Mouse (Mus musculus): ENCODE measurements at regions not wholly inside any gene's neighbourhood (a gene's known extent, or its start where the extent isn't known, plus 50 kb on each side); places are given as distances from the start of the nearest gene placed in this dataset.

DNA sequence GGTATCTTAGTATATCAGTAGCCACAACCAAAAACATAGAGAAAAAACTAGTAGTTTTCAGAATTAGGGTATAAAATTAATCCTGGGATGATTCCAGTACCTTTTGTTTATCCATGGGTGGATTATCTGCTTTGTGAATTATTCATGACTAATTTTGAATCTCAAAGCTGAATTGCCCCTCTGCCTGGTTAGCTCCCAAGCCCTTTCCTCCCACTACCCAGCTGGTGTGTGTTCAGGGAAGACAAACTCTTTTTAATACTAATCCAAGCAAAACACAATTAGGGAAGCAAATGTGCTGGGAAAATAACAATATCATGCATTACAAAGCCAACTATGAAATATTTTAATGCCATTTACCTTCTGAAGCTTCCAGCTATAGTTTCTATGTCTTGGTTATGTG is 347.4 kb downstream of the Gm43517 start:
- Histone ChIP-seq H3K36me3 (ENCODE audit: control insufficient read depth, insufficient read depth, low read length) (no peaks in the 10 kb centered on the region), H3K9me3 (ENCODE audit: control insufficient read depth, low read length) (no peaks in the 10 kb centered on the region), H3K27ac (ENCODE audit: low read length) (no peak overlapping the region), H3K4me1 (replicated peaks; ENCODE audit: control insufficient read depth, insufficient read depth, low read length) (no peaks in the 10 kb centered on the region), H3K27me3 (ENCODE audit: control insufficient read depth, insufficient read depth, low read depth, low read length) (no peaks in the 10 kb centered on the region), H3K4me3 (ENCODE audit: low read length) (no peak overlapping the region), H3K9ac (ENCODE audit: low read length) (no peak overlapping the region), H3K4me2 (ENCODE audit: low read depth, low read length) (no peak overlapping the region)
- ATAC-seq (ENCODE audit: low read depth) = no peak

DNA sequence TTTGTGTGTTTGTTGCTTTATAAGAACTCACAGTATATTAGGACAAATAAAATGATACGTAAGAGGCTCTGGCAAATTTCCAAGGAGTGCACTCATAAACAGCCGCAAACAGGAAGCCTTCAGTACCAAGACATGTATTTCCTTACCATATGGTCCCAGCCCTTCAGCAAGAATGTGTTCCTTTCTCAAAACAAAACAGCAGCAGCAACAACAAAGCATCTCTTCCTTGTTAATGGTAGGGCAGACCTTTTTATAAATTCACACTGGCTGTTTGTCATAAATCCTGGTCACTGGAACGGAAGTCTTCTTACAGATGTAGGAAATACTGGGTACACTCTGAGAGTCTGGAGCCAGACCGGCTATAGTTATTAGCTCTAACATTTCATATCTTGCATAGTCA is 352.1 kb downstream of the Gm43517 start:
- 36% methylated on average over 4 of the region's 4 CpGs for WGBS
- H3K27me3 ChIP-seq (ENCODE audit: control insufficient read depth, insufficient read depth, low read depth, low read length) = no peaks in the 10 kb centered on the region
- no peak overlapping the region for H3K4me3 ChIP-seq (ENCODE audit: low read length)
- no peak overlapping the region for H3K9ac ChIP-seq (ENCODE audit: low read length)
- peak; percentile 78 for ATAC-seq (ENCODE audit: low read depth)
- H3K9me3 ChIP-seq (ENCODE audit: control insufficient read depth, low read length) = no peaks in the 10 kb centered on the region
- H3K4me1 ChIP-seq (replicated peaks; ENCODE audit: control insufficient read depth, insufficient read depth, low read length) = no peaks in the 10 kb centered on the region
- H3K36me3 ChIP-seq (ENCODE audit: control insufficient read depth, insufficient read depth, low read length) = no peaks in the 10 kb centered on the region
- no peak overlapping the region for H3K4me2 ChIP-seq (ENCODE audit: low read depth, low read length)
- no peak overlapping the region for H3K27ac ChIP-seq (ENCODE audit: low read length)

DNA sequence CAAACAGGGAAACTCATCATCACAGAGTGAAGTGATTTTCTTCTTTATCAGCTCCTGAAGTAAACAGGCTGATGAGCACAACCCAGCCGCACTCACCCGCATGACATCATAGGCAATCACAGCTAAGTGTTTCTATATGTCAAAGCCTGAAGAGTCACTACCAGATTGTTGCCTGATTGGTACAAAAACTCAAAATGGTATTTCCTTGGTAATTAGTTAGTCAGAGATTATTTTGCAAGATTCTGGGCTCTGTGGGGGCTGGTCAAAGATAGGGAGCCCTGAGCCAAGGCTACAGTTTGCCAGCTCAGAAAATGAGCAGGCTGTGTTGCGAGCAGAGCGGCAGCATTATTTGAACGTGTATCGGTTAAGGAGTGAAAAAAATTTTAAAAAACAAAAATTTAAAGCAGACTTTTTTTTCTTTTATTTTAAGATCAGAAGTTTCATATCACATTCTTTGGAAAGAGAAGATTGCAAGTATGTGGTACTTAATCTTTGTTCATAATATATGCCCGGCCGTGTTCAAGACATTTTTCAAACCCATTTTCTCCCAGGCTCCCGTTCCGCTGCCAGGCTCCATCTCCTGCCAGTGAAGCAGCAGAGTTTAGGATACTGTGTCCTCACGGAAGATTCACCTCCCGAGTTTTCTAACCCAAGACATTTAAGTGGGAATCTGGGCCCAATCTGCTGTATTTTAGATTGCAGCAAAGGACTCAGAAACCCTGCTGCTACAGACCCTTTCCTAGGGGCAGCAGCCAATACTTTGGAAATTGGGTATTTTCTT is 355.2 kb downstream of the Gm43517 start:
- Histone ChIP-seq H3K36me3 (ENCODE audit: control insufficient read depth, insufficient read depth, low read length) (no peaks in the 10 kb centered on the region), H3K9me3 (ENCODE audit: control insufficient read depth, low read length) (no peaks in the 10 kb centered on the region), H3K9ac (ENCODE audit: low read length) (no peak overlapping the region), H3K27me3 (ENCODE audit: control insufficient read depth, insufficient read depth, low read depth, low read length) (no peaks in the 10 kb centered on the region), H3K4me2 (ENCODE audit: low read depth, low read length) (no peak overlapping the region), H3K4me3 (ENCODE audit: low read length) (no peak overlapping the region), H3K4me1 (replicated peaks; ENCODE audit: control insufficient read depth, insufficient read depth, low read length) (no peaks in the 10 kb centered on the region), H3K27ac (ENCODE audit: low read length) (no peak overlapping the region)
- WGBS = 52% methylated on average over 12 of the region's 12 CpGs
- ATAC-seq (ENCODE audit: low read depth) = no peak

DNA sequence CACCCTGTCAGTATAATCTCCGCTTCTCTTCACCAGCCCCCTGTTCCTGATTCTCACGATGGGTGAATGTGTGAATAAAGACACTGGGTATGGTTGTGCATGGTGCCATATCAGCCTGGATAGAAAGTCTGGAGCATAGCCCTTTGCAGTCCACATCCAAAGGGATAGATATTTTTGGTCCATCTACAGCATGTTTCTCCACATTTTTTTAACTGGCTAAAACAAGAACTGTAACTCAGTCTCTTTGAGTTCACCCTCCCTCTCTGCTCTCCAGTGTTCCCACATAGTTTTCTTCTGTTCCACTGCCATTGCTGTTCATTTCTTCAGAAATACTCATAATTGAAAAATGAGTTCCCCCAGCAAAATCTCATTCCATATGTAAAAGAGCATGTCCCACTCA is 358.4 kb downstream of the Gm43517 start:
- Histone ChIP-seq H3K27me3 (ENCODE audit: control insufficient read depth, insufficient read depth, low read depth, low read length) (no peaks in the 10 kb centered on the region), H3K4me2 (ENCODE audit: low read depth, low read length) (no peak overlapping the region), H3K27ac (ENCODE audit: low read length) (no peak overlapping the region), H3K9ac (ENCODE audit: low read length) (no peak overlapping the region), H3K4me1 (replicated peaks; ENCODE audit: control insufficient read depth, insufficient read depth, low read length) (no peaks in the 10 kb centered on the region), H3K36me3 (ENCODE audit: control insufficient read depth, insufficient read depth, low read length) (no peaks in the 10 kb centered on the region), H3K9me3 (ENCODE audit: control insufficient read depth, low read length) (no peaks in the 10 kb centered on the region), H3K4me3 (ENCODE audit: low read length) (no peak overlapping the region)
- ATAC-seq (ENCODE audit: low read depth) = no peak
- WGBS = 73% methylated on average over 2 of the region's 2 CpGs

DNA sequence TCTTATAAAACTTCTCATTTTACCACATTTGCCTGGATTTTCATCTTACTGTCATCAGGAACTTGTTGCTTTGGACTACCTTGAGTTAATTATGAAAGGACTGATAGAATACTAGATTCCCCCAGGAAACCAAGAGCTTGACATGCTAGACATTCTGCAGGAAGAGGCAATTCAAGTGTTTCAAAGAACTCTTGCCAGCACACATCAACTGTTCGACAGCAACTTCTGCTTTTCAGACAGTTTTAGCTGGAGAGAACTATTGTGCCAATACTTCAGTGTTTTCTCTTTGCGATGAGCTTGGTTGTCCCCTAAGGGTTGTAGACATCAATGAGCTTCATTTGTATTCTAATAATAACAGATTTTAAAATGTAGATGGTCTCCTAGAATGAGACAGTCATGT is 362.1 kb downstream of the Gm43517 start:
- H3K9ac ChIP-seq (ENCODE audit: low read length) = no peak overlapping the region
- no peak for ATAC-seq (ENCODE audit: low read depth)
- no peaks in the 10 kb centered on the region for H3K9me3 ChIP-seq (ENCODE audit: control insufficient read depth, low read length)
- no peak overlapping the region for H3K4me3 ChIP-seq (ENCODE audit: low read length)
- H3K27ac ChIP-seq (ENCODE audit: low read length) = no peak overlapping the region
- H3K36me3 ChIP-seq (ENCODE audit: control insufficient read depth, insufficient read depth, low read length) = no peaks in the 10 kb centered on the region
- no peaks in the 10 kb centered on the region for H3K27me3 ChIP-seq (ENCODE audit: control insufficient read depth, insufficient read depth, low read depth, low read length)
- H3K4me1 ChIP-seq (replicated peaks; ENCODE audit: control insufficient read depth, insufficient read depth, low read length) = no peaks in the 10 kb centered on the region
- 77% methylated on average over 2 of the region's 2 CpGs for WGBS
- no peak overlapping the region for H3K4me2 ChIP-seq (ENCODE audit: low read depth, low read length)

DNA sequence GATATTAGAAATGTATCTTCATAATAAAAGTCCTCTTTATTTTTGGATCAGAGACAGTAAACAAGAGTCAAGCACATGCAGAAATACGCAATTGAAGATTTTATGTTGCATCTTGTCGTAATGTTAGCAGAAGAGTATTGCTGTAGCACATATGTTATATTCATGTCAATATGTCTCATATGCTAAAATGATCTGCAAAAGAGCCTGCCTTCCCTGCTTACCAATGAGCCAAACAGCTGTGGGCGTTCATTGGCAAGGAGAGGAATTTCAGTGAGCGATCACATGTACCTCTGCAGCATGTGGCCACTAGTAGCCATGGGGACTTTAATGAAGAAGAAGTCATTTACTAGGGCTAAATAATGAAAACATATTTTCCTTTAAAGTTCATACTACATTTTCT is 373.4 kb downstream of the Gm43517 start:
- Histone ChIP-seq H3K36me3 (ENCODE audit: control insufficient read depth, insufficient read depth, low read length) (no peaks in the 10 kb centered on the region), H3K4me3 (ENCODE audit: low read length) (no peak overlapping the region), H3K27me3 (ENCODE audit: control insufficient read depth, insufficient read depth, low read depth, low read length) (no peaks in the 10 kb centered on the region), H3K4me1 (replicated peaks; ENCODE audit: control insufficient read depth, insufficient read depth, low read length) (no peaks in the 10 kb centered on the region), H3K4me2 (ENCODE audit: low read depth, low read length) (no peak overlapping the region), H3K9me3 (ENCODE audit: control insufficient read depth, low read length) (no peaks in the 10 kb centered on the region), H3K9ac (ENCODE audit: low read length) (no peak overlapping the region), H3K27ac (ENCODE audit: low read length) (no peak overlapping the region)
- WGBS = 76% methylated on average over 4 of the region's 4 CpGs
- no peak for ATAC-seq (ENCODE audit: low read depth)

DNA sequence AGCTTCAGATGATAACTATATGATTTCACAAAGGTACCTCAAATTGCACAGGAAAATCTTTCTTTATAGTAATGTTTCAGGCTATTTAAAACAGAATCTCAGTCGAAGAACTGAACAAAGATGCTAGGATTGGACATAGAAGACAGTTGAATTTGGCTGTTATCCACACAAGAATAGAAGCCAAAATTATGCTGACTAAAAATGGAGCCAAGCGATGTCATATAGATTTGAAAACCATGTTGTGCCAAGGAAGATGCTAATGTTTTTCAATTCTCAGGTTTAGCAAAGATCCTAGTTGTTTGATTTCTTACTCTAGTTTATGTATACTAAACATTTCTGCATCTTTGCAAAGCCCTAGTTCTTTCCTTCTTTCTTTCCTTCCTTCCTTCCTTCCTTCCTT is 379.6 kb downstream of the Gm43517 start:
- H3K9me3 ChIP-seq (ENCODE audit: control insufficient read depth, low read length) = no peaks in the 10 kb centered on the region
- H3K27ac ChIP-seq (ENCODE audit: low read length) = no peak overlapping the region
- WGBS = 72% methylated on average over 2 of the region's 2 CpGs
- no peaks in the 10 kb centered on the region for H3K4me1 ChIP-seq (replicated peaks; ENCODE audit: control insufficient read depth, insufficient read depth, low read length)
- no peak for ATAC-seq (ENCODE audit: low read depth)
- no peaks in the 10 kb centered on the region for H3K36me3 ChIP-seq (ENCODE audit: control insufficient read depth, insufficient read depth, low read length)
- no peak overlapping the region for H3K4me3 ChIP-seq (ENCODE audit: low read length)
- no peaks in the 10 kb centered on the region for H3K27me3 ChIP-seq (ENCODE audit: control insufficient read depth, insufficient read depth, low read depth, low read length)
- no peak overlapping the region for H3K9ac ChIP-seq (ENCODE audit: low read length)
- no peak overlapping the region for H3K4me2 ChIP-seq (ENCODE audit: low read depth, low read length)

DNA sequence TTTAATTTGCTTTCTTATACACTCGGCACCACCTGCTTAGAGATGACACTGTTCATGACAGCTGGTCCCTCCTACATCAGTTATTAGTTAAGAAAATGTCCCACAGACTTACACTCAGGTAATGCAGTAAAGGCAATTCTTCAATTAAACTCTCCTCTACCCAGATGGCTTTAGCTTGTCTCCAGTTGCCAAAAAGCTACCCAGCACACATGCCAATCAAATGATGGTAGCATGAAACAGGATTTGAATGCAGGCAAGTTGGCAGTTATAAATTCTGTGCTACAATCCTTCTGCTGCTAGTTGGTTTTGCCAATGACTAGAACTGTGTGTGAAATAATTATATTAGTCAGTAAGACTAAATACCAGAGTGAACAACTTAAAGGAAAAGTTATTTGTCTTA is 423.4 kb downstream of the Gm43517 start:
- Histone ChIP-seq H3K9ac (ENCODE audit: low read length) (no peak overlapping the region), H3K4me3 (ENCODE audit: low read length) (no peak overlapping the region), H3K4me1 (replicated peaks; ENCODE audit: control insufficient read depth, insufficient read depth, low read length) (no peaks in the 10 kb centered on the region), H3K27me3 (ENCODE audit: control insufficient read depth, insufficient read depth, low read depth, low read length) (no peaks in the 10 kb centered on the region), H3K4me2 (ENCODE audit: low read depth, low read length) (no peak overlapping the region), H3K27ac (ENCODE audit: low read length) (no peak overlapping the region), H3K36me3 (ENCODE audit: control insufficient read depth, insufficient read depth, low read length) (no peaks in the 10 kb centered on the region), H3K9me3 (ENCODE audit: control insufficient read depth, low read length) (no peaks in the 10 kb centered on the region)
- no peak for ATAC-seq (ENCODE audit: low read depth)
- WGBS = 83% methylated on average over 1 of the region's 1 CpGs

DNA sequence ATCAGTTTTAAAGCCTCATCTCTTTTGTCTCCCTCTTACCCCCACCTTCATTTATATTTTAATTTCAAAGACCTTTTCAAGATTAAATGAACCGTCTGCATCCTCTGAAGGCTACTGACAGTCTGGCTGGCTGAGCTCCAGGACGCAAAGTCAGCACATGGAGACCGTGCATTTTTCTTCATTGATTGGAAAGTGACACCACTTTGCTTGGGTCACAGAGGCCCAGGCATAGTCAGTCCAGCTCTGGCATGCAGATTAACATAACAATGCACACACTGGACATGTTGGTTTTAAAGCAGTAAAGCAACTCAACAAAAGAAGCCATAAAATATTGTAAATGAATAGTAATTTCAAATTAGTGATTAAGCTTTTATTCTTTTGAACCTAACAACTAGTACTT is 429.7 kb downstream of the Gm43517 start:
- Histone ChIP-seq H3K36me3 (ENCODE audit: control insufficient read depth, insufficient read depth, low read length) (no peaks in the 10 kb centered on the region), H3K4me3 (ENCODE audit: low read length) (no peak overlapping the region), H3K27me3 (ENCODE audit: control insufficient read depth, insufficient read depth, low read depth, low read length) (no peaks in the 10 kb centered on the region), H3K9me3 (ENCODE audit: control insufficient read depth, low read length) (no peaks in the 10 kb centered on the region), H3K27ac (ENCODE audit: low read length) (no peak overlapping the region), H3K9ac (ENCODE audit: low read length) (no peak overlapping the region), H3K4me1 (replicated peaks; ENCODE audit: control insufficient read depth, insufficient read depth, low read length) (no peaks in the 10 kb centered on the region), H3K4me2 (ENCODE audit: low read depth, low read length) (no peak overlapping the region)
- WGBS = 49% methylated on average over 3 of the region's 3 CpGs
- no peak for ATAC-seq (ENCODE audit: low read depth)

DNA sequence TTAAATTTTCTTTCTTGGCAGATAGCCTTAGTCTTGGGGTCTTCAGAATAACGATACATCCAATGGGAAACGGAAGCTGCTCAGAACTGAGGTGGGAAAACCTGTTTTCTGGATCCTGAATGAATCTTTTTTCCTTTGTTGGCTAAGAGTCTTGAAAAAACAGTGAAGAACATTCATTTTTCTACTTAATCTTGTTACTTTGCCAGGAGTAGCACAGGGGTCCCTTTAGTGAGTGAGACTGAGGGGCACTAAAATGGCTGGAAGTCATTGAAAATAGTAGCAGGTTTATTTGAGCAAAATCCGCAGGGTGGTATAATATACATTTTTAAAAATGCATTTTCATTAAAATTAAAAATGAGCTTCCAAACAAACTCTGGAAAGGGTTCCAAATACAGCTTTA is 442.8 kb downstream of the Gm43517 start:
- Histone ChIP-seq H3K4me3 (ENCODE audit: low read length) (no peak overlapping the region), H3K27ac (ENCODE audit: low read length) (no peak overlapping the region), H3K27me3 (ENCODE audit: control insufficient read depth, insufficient read depth, low read depth, low read length) (no peaks in the 10 kb centered on the region), H3K9ac (ENCODE audit: low read length) (no peak overlapping the region), H3K36me3 (ENCODE audit: control insufficient read depth, insufficient read depth, low read length) (no peaks in the 10 kb centered on the region), H3K4me1 (replicated peaks; ENCODE audit: control insufficient read depth, insufficient read depth, low read length) (no peaks in the 10 kb centered on the region), H3K9me3 (ENCODE audit: control insufficient read depth, low read length) (no peaks in the 10 kb centered on the region), H3K4me2 (ENCODE audit: low read depth, low read length) (no peak overlapping the region)
- WGBS = 82% methylated on average over 3 of the region's 3 CpGs
- ATAC-seq (ENCODE audit: low read depth) = no peak

Measured in lung, embryonic 16.5 days (tissue).